15 mouse cellular contexts compared by ENCODE assay signal in genomic region chr5:16243599-16243998, GRCm38 (mm10).
"Had no signal": no experiment of that assay in that cellular context is flagged by ENCODE, and none has a peak within 500 bp of the region (broad histone marks: within the 10 kb centered on the region; RNA-seq: fewer than 3 reads in every experiment).

No protein-coding gene starts in this region.

- H3K4me3 ChIP-seq: limb, embryonic 15.5 days; liver, embryonic 12.5 days; myocyte; neural tube, embryonic 13.5 days had no signal

- H3K4me1 ChIP-seq: limb, embryonic 15.5 days; liver, embryonic 12.5 days; neural tube, embryonic 13.5 days had no signal

- H3K27me3 ChIP-seq: limb, embryonic 15.5 days; liver, embryonic 12.5 days; neural tube, embryonic 13.5 days had no signal

- H3K27ac ChIP-seq: kidney, postnatal 0 days; limb, embryonic 15.5 days; liver, embryonic 12.5 days; neural tube, embryonic 13.5 days had no signal

- H3K4me2 ChIP-seq: limb, embryonic 15.5 days; liver, embryonic 12.5 days; lung, embryonic 14.5 days; neural tube, embryonic 13.5 days had no signal

- H3K9me3 ChIP-seq: limb, embryonic 15.5 days; liver, embryonic 12.5 days; neural tube, embryonic 13.5 days had no signal

- DNase-seq: kidney, adult 9 months; kidney, postnatal 36 days; layer of hippocampus, adult 9-11 months; layer of hippocampus, postnatal 36 days; lung, embryonic 14.5 days; lung, postnatal 10 days; lung, postnatal 4 days; thymus, adult 18-20 months; thymus, postnatal 14 days had no signal

- ATAC-seq: intestine, postnatal 0 days; liver, embryonic 12.5 days had no signal

- H3K9ac ChIP-seq: limb, embryonic 15.5 days; liver, embryonic 12.5 days; lung, embryonic 14.5 days; neural tube, embryonic 13.5 days had no signal

- H3K36me3 ChIP-seq: limb, embryonic 15.5 days; liver, embryonic 12.5 days; neural tube, embryonic 13.5 days had no signal
